Mouse (Mus musculus): ENCODE results near the gene Taf6. TPM values are rescaled to one million over a fixed set of nuclear protein-coding genes. Genes with fewer than 3 reads are reported as not detected.

Taf6 gene
- total and polyA plus RNA-seq, 3 experiments = 32.1 to 56.7 (median 36.5) TPM

GRCm38 (mm10) chr5:138193771-138194727, 6.8 kb upstream of the Taf6 start, which contains the start of gene Mblac1:
Gene Mblac1 (plus strand): TSS chr5:138194314.
- WGBS = 5% methylated on average over 54 of the region's 54 CpGs

GRCm38 (mm10) chr5:138187661-138188306, 533 bp upstream of the Taf6 start:
- Histone ChIP-seq H3K36me3 (ENCODE audit: control insufficient read depth, insufficient read depth, low read length) (no peaks in the 10 kb centered on the region), H3K27me3 (ENCODE audit: control insufficient read depth, insufficient read depth, low read length) (no peaks in the 10 kb centered on the region), H3K4me1 (ENCODE audit: control insufficient read depth, insufficient read depth, low read length) (no peaks in the 10 kb centered on the region), H3K4me3 (peak overlapping the region; percentile 97), H3K27ac (peak overlapping the region; percentile 94), H3K9ac (ENCODE audit: low read depth, low read length) (peak overlapping the region; percentile 84), H3K79me2 (replicated peaks; ENCODE audit: control insufficient read depth, insufficient read depth, low read length) (no peaks in the 10 kb centered on the region)
- no peak for TF ChIP-seq EP300 (IDR thresholded peaks at IDR 0.05; ENCODE audit: insufficient read depth, low read depth, low read length)
- TF ChIP-seq CTCF (IDR thresholded peaks at IDR 0.05) = no peak
- no peak for TF ChIP-seq POLR2A (IDR thresholded peaks at IDR 0.05; ENCODE audit: insufficient read depth, low read depth, low read length)
- intact Hi-C loops (cut with DNase I) = loop anchor here (1.0 kb wide), 1 partner anchor 15 kb away; the partner anchor contains the start of genes Ap4m1 and Mcm7
- WGBS = 1% methylated on average over 10 of the region's 10 CpGs
- DNase-seq = peak; percentile 72 to 82

More at GRCm38 (mm10) chr5:138193771-138194727, 6.8 kb upstream of the Taf6 start, which contains the start of gene Mblac1:
- peak; percentile 87 to 89 for DNase-seq
- Histone ChIP-seq H3K27me3 (ENCODE audit: control insufficient read depth, insufficient read depth, low read length) (no peaks in the 10 kb centered on the region), H3K79me2 (replicated peaks; ENCODE audit: control insufficient read depth, insufficient read depth, low read length) (no peaks in the 10 kb centered on the region), H3K4me3 (peak within 1 kb of the TSS; percentile 75), H3K9ac (ENCODE audit: low read depth, low read length) (peak within 1 kb of the TSS; percentile 93), H3K36me3 (ENCODE audit: control insufficient read depth, insufficient read depth, low read length) (no peaks in the 10 kb centered on the region), H3K4me1 (ENCODE audit: control insufficient read depth, insufficient read depth, low read length) (peaks cover 1% of the 10 kb centered on the region; the same call in 1 of the 2 replicates), H3K27ac (peak within 1 kb of the TSS; percentile 96)
- intact Hi-C loops (cut with DNase I) = loop anchor here (5.0 kb wide), 1 partner anchor 63 kb away; the partner anchor contains the start of gene Lamtor4
- TF ChIP-seq EP300 (IDR thresholded peaks at IDR 0.05; ENCODE audit: insufficient read depth, low read depth, low read length) (peak; percentile 84; the same call in 1 of the 2 replicates), POLR2A (IDR thresholded peaks at IDR 0.05; ENCODE audit: insufficient read depth, low read depth, low read length) (peak; percentile 87), CTCF (IDR thresholded peaks at IDR 0.05) (0 out of 2 replicates have a peak, but pooled peaks have one; percentile 1)

- intact Hi-C loops (cut with DNase I) = no loop called here
- no peaks in the 10 kb centered on the region for H3K79me2 ChIP-seq (replicated peaks; ENCODE audit: control insufficient read depth, insufficient read depth, low read length)
- peaks cover 4% of the 10 kb centered on the region for H3K4me1 ChIP-seq (ENCODE audit: control insufficient read depth, insufficient read depth, low read length)
- no peak for DNase-seq
- WGBS = 79% methylated on average over 3 of the region's 3 CpGs
- H3K27me3 ChIP-seq (ENCODE audit: control insufficient read depth, insufficient read depth, low read length) = no peaks in the 10 kb centered on the region
- H3K36me3 ChIP-seq (ENCODE audit: control insufficient read depth, insufficient read depth, low read length) = no peaks in the 10 kb centered on the region
- no peak overlapping the region for H3K27ac ChIP-seq
- H3K9ac ChIP-seq (ENCODE audit: low read depth, low read length) = no peak overlapping the region
- no peak overlapping the region for H3K4me3 ChIP-seq
- TF ChIP-seq CTCF (IDR thresholded peaks at IDR 0.05) (no peak), POLR2A (IDR thresholded peaks at IDR 0.05; ENCODE audit: insufficient read depth, low read depth, low read length) (no peak), EP300 (IDR thresholded peaks at IDR 0.05; ENCODE audit: insufficient read depth, low read depth, low read length) (no peak)
These were observed 14.0 kb downstream of the Taf6 start for GRCm38 (mm10) chr5:138173217-138173616.

- Histone ChIP-seq H3K79me2 (replicated peaks; ENCODE audit: control insufficient read depth, insufficient read depth, low read length) (no peaks in the 10 kb centered on the region), H3K9ac (ENCODE audit: low read depth, low read length) (peak within 1 kb of the TSS; percentile 77), H3K27me3 (ENCODE audit: control insufficient read depth, insufficient read depth, low read length) (no peaks in the 10 kb centered on the region), H3K4me3 (peak within 1 kb of the TSS; percentile 87), H3K36me3 (ENCODE audit: control insufficient read depth, insufficient read depth, low read length) (no peaks in the 10 kb centered on the region), H3K4me1 (ENCODE audit: control insufficient read depth, insufficient read depth, low read length) (peaks cover 4% of the 10 kb centered on the region), H3K27ac (peak within 1 kb of the TSS; percentile 96)
- under 1% methylated on average over 54 of the region's 54 CpGs for WGBS
- TF ChIP-seq POLR2A (IDR thresholded peaks at IDR 0.05; ENCODE audit: insufficient read depth, low read depth, low read length) (peak; percentile 60), CTCF (IDR thresholded peaks at IDR 0.05) (peak; percentile 47), EP300 (IDR thresholded peaks at IDR 0.05; ENCODE audit: insufficient read depth, low read depth, low read length) (no peak)
- intact Hi-C loops (cut with DNase I) = loop anchor here (1.0 to 2.0 kb wide), 2 partner anchors 15 to 17 kb away; partner anchors contain the start of genes Cnpy4, Taf6 and Zfp113
- DNase-seq = peak; percentile 98
These were observed 15.4 kb downstream of the Taf6 start, which contains the start of the genes Ap4m1 and Mcm7 for GRCm38 (mm10) chr5:138171695-138172491. Gene Ap4m1 (plus strand): TSS chr5:138172002. Gene Mcm7 (minus strand): TSS chr5:138172422.

Measured in heart, adult 2 months (tissue).